Mouse (Mus musculus) v-Abl transformed pro-B cells (cell line): ENCODE results near the gene Camkk1.

Experiments used
- in situ Hi-C, 2 experiments: fragments of 400-800 bp; cut with MboI; formaldehyde crosslinking; loops; one replicate each; pipeline ENCODE4 v1.15.1; 2025; ENCODE audit not compliant: unreplicated experiment in 2 of 2

Camkk1 gene

DNA sequence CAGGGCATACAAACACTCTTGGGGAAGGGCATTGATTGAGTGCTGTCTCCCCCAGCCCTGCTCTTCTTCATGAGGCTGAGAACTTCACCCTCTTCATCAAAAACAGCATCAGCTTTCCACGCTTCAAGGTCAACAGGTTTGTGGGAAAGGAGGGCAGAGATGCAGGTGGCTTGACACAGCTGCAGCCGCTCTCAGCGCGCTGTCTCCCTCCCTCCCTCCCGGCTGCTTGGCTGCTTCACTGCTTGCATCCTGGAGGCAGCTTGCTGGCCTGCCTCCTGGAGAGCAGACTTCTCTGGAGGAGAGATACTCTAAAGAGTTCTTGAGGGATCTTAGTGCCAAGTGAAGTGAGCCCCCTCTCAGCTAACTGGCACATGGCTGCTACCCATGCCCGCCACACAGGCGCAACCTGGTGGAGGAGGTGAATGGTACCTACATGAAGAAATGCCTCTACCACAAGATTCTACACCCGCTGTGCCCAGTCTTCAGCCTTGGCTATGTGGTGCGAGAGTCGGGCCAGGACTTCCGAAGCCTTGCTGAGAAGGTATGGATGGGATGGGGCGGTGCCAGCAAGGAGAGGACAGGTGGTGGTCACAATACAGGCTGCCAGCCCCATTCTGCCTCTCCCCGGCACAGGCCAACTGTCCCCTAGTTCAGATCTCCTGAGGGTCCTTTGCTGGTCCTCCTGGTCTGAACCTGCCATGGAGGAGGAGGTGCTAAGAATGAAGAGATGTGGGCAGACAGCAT, 9.1 kb upstream of the Camkk1 start:
- in situ Hi-C loops, result loop anchor here (5.0 to 25.0 kb wide), 6 partner anchors 33 to 1363 kb away; partner anchors contain the start of gene Ncbp3 (in 1 of the 2)

DNA sequence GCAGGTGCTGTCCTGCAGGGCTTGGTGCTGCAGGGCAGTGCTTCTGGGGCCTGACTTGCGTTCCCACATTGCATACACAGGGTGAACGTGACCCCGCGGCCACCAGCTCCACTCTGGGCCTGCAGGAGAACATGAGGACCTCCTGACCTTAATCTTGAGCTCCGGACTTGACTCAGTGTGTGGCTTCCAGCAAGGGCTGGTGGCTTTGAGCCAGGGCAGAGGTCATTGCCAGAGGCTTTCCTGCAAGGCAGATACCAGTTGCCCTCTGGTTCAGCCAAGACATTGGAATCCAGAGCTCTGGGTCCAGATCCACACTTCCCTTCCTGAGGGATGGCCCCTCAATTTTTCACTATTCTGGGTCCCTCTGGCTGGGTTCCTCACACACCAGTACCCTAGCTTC, 4.8 kb upstream of the Camkk1 start:
- in situ Hi-C loops, result loop anchor here (5.0 to 25.0 kb wide), 4 partner anchors 33 to 1358 kb away; partner anchors contain the start of gene Ncbp3 (in 1 of the 2)

DNA sequence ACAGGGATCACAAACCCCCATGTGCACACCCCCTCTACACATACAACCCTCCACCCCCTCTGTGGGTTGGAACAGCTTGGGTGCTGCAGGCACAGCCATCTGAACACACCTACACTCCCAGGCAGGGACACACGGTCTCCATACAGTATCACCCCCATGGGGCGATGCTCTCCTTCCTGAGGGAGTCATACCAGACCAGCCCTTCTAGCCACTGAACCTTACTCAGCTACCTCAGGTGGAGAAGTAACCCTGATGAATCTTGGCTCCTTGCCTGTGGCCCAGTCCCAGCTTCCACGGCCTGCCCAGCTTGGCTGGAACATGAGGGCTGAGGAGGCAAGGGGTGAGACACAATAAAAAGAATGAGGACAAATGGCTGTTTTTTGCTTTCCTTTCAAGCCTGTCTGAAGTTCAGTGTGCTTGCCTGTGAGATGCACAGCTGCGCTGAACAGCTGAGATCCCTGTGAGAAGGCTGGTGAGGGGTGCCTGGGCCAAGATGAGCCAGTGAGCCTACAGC, 3.9 kb upstream of the Camkk1 start:
- in situ Hi-C loops, result loop anchor here (5.0 to 25.0 kb wide), 4 partner anchors 32 to 1357 kb away; partner anchors contain the start of gene Ncbp3 (in 1 of the 2)

DNA sequence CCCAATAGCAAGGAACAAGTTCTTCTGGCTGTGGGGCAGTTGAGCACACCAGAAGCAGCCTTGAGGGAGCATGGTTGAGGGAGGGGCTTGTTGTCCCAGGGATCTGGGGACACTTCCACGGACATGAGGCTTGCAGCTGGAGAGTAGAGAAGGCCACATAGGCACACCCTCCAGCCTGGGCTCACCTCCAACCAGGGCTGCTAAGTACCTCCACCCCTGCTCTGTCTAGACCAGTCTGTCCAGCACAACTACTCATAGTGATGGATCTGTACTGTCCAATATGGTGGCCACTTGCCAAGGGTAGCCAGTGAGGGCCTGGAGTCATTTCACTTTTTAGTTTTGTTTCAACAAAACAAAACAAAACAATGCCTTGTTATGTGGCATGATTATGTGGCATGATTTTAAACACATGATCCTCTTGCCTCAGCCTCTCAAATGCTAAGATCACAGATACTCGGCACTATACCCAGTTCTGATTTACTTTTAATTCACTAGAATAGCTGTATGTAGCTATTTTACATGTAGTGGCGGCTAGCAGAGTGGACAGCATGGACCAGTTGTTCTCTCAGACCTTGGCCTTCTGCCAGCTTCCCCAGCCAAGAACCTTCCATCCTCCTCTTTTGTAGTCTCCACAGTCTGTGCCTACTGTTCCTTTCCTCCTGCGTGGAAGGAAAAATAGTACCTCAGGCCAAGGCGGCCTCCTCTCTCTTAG, 3.3 kb upstream of the Camkk1 start:
- in situ Hi-C loops, result loop anchor here in 1 of 2 experiments (25.0 kb wide), 1 partner anchor 678 kb away; no protein-coding TSS in a partner anchor

DNA sequence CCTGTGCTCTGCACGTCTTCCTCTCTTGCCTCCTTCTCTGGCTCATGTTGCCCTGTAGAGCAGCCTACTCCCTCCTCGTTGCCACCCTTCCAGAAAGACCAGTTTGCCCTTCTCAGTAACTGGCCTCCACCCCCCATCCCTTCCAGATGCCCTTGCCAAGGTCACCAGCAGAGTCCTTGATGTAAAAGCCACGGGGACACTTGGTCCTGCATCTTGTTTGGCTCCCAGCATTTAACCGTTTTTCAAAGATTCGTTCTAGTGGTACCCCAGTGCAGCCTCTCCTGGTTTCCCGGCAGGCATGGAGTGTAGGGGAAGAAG, 2.7 kb upstream of the Camkk1 start:
- in situ Hi-C loops, result loop anchor here in 1 of 2 experiments (25.0 kb wide), 1 partner anchor 679 kb away; no protein-coding TSS in a partner anchor

DNA sequence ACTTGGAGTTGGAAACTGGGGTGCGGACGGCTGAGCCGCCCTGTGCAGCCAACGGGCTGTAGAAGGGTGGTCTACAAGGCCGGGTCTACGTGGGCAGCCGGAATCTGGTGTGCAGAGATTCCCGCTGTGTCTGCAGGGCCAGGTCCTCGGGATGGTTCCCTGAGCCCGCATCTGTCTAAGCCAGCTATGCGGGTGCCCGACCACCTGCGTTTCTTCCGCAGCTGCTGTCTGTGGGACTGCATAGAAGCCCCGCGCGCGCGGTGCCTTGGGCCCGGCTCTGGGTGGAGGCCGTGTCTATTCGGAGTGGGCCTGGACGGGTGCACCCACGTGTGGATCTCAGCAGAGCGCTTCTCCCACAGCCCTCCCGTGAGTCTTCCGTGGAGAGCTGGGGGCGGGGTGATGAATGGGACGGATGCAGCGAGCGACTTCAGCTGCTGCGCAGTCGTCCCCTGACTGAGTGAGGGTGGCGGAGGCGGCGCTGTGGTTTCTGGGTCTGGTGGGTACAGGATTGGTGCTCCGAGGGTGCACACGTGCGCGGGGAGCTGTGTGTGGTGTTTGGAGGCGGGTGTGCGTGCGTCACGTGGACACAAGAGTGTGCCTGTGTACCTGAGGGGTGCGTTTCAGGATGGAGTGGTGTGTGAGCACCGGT, 463 bp downstream of the Camkk1 start:
- in situ Hi-C loops, result loop anchor here in 1 of 2 experiments (25.0 kb wide), 1 partner anchor 682 kb away; no protein-coding TSS in a partner anchor

DNA sequence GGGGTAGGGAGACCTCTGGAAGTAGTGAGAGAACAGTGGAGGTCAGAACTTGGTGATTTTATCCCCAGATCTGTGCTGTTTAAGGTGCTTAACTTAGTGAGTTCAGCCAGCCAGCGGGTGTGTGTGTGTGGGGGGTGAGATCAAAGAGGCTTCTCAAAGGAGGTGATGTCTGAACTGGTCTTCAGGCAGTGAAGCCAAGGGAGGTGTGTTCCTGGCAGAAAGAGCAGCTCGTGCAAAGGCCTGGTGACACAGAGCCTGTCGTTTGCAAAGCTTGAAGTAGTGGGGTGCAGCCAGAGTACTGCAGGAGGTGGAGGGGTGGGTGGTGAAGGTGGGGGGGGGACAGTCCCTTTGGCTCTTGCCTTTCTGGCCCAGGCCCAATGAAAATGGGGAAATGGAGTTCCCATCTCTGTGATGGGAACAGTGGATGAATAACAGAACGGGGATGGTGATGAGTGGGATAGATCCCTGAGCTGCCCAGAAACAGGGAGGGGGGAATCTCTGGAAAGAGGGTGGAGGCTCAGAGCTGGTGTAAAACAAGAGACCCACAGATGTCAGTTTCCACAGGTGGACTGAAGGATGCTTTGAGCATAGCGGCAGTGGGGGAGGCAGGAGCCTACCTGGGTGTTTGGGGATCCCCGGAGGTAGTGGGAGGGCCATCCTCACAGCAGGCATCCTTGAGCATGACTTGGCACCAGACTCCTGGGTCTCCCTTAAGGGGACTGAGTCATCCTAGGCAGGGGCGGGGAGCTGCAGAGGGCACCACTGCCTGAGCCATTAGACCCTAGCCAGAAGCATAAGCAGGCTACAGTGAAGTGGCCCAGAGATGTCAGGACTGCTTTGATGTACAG, 2.4 kb downstream of the Camkk1 start:
- in situ Hi-C loops, result loop anchor here in 1 of 2 experiments (25.0 kb wide), 1 partner anchor 684 kb away; no protein-coding TSS in a partner anchor

DNA sequence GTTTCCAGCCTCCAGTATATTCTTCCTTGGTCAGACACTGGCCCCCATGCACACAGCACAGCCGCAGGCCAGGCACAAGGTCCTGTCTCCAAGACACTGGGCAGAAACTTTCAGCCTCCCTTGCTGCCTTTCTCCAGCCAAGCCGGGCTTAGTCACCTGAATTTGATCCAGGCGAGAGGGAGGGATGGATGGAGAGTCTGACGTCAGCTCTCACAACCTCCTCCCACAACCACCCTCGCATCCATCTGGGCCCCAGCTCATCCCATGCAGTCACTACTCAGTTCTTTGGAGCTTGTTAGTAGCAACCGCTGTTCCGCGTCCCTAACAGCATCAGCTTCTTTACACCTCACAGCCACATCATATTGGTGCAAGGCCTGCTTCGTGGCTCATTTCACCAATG, 4.3 kb downstream of the Camkk1 start:
- in situ Hi-C loops, result loop anchor here in 1 of 2 experiments (25.0 kb wide), 1 partner anchor 686 kb away; no protein-coding TSS in a partner anchor

DNA sequence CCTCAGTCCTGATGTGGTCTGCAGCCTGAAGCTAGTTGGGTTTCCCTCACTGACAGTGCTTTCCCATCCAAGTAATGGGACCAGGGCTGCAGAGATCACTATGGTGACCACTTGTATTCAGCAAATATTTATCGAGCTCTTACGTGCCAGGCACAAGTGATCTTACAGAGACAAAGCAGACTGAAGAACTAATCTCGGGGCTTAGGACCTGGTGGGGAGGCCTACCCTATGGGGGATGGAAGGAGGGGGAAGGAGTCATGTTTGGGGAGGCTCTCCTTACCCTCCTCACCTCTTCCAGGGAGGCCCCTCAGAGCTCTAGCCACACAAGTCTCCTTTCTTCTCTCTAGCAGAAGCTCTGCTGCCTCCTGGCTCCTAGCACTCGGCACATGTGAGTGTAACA, 5.0 kb downstream of the Camkk1 start:
- in situ Hi-C loops, result loop anchor here in 1 of 2 experiments (25.0 kb wide), 1 partner anchor 687 kb away; no protein-coding TSS in a partner anchor

DNA sequence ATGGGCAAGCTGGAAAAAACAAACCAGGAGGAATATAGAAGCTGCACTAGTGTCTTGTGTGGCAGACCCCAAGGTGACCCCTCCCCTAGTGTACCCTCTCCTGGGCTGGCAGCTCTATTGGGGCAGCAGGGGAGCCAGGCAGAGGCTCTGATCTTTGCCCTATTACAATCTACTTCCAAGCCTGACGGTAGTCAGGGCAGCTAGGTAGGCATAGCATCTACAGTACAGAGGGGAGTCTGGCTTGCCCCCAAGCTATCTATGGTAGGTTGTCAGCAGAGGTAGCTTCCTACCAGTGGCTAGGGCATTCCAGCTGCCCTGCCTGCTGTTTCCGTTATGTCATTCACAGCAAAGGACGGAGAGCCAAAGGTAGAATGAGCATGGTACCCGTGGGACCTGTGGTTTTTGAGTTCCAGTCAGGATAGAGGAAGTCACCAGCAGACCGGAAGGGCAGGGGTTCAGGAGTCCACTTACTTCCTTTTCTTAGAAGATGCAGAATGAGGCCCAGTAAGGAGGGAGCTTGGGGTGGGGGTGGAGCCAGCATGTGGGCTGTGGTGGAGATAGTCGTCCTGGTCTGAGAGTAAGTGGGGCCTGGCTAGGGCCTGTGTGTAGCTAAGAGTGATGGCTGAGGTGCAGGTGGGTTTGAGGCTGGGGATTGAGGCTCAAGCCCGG, 5.6 kb downstream of the Camkk1 start:
- in situ Hi-C loops, result loop anchor here in 1 of 2 experiments (25.0 kb wide), 1 partner anchor 687 kb away; no protein-coding TSS in a partner anchor

DNA sequence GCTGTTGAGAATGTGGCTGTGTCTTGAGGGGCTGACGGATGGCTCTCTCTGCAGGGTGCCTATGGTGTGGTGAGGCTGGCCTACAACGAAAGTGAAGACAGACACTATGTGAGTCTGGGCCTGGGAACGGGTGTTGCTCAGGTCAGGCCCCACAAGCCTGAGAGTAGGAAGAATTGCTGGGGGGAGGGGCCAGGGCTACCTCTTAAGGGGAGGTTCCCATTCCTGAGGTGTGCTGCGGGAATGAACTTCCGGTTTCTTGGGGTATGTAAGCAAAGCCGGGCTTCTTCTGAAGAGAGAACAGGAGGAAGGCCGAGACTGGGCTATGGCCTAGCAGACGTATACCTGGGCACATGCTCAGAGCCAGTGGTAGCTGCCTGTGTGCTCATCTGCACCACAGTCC, 8.2 kb downstream of the Camkk1 start:
- in situ Hi-C loops, result loop anchor here (25.0 kb wide), 2 partner anchors 590 to 815 kb away; partner anchors contain the start of genes 4933427D14Rik (in 1 of the 2), Ggt6 (in 1 of the 2), Gm43951 (in 1 of the 2) and Med31 (in 1 of the 2)

DNA sequence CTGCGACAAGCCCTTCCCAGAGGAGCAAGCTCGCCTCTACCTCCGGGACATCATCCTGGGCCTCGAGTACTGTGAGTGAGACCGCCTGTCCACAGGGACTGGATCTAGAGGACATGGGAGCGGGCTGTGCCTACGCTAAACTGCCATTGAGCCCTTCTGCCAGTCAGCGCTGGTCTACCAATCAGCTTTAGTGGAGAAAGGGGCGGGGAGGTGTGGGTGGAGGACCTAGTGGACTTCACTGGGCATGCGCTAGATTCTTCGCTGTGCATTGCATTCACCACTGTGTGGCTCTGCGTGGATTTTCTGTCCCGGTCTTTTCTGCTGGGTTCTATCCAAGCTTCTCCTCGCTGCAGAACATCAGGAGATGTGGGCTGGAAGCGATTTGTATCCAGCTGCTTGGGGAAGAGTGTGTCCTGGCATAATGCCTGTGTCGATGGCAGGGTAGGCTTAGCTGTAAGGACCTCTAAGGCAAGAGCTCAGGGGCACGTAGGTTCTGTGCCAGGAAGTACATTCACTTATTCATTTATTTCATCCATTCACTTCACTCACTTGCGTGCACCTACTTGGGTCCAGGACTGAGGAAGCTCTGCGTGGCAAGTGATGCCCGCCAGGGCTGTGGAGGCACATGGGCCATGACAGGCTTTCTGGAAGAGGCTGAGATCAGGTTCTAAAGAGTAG, 12.2 kb downstream of the Camkk1 start:
- in situ Hi-C loops, result loop anchor here (25.0 kb wide), 2 partner anchors 594 to 819 kb away; partner anchors contain the start of genes 4933427D14Rik (in 1 of the 2), Ggt6 (in 1 of the 2), Gm43951 (in 1 of the 2) and Med31 (in 1 of the 2)

DNA sequence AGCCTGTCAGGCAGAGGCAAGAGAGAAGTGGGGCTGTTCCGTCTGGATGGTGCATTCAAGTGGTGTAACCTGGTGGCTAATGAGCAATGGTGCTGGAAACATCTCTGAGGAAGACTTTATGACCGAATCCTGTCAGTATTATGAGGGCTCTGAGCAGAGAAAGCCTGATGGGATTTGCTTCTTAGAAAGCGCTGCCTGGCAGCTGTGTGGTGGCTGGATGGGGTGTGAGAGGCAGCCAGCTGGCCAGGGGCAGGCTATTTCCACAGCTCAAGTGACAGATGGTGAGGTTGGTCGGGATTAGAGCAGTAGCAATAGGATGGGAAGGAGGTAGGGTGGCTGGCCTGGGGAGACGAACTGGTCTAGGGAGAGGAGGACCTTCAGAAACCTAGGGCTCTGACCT, 12.7 kb downstream of the Camkk1 start:
- in situ Hi-C loops, result loop anchor here (25.0 kb wide), 2 partner anchors 594 to 819 kb away; partner anchors contain the start of genes 4933427D14Rik (in 1 of the 2), Ggt6 (in 1 of the 2), Gm43951 (in 1 of the 2) and Med31 (in 1 of the 2)

DNA sequence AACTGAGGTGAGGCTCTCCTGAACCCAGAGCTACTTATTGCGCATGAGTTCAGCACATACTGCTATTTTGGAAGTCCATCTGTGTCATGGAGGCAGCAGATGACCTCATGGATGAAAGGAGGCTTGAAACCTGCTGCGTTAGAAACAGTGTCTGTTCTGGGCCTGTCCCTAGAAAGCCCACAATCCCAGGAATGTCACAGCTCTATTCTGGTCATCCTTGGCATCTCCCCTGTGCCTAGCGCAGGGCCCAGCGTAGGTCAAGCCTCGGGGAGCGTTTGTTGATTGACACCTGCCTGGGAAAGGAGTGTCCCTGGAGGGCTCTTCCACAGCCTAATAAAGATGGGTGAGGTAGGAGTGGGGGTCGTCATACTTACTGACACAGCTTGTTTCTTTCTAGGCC, 17.3 kb downstream of the Camkk1 start:
- in situ Hi-C loops, result loop anchor here (25.0 kb wide), 2 partner anchors 599 to 824 kb away; partner anchors contain the start of genes 4933427D14Rik (in 1 of the 2), Ggt6 (in 1 of the 2), Gm43951 (in 1 of the 2) and Med31 (in 1 of the 2)

DNA sequence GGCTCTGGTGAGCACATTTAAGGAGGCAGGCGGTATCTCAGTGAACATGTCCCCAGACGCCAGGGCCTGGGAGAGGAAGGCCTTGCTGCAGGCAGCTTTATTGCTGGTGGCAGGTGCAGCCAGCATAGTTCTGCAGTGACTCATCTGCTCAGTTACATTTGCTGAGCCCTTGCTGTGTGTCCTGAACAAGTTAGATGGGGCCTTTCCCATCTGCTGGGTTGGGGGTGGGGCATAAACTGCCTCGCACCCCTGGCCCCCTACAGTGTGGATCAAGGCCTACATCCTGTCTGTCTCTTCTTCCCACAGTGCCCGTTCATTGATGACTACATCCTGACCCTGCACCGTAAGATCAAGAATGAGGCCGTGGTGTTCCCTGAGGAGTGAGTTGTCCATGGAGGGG, 18.1 kb downstream of the Camkk1 start:
- in situ Hi-C loops, result loop anchor here (25.0 kb wide), 2 partner anchors 600 to 825 kb away; partner anchors contain the start of genes 4933427D14Rik (in 1 of the 2), Ggt6 (in 1 of the 2), Gm43951 (in 1 of the 2) and Med31 (in 1 of the 2)

DNA sequence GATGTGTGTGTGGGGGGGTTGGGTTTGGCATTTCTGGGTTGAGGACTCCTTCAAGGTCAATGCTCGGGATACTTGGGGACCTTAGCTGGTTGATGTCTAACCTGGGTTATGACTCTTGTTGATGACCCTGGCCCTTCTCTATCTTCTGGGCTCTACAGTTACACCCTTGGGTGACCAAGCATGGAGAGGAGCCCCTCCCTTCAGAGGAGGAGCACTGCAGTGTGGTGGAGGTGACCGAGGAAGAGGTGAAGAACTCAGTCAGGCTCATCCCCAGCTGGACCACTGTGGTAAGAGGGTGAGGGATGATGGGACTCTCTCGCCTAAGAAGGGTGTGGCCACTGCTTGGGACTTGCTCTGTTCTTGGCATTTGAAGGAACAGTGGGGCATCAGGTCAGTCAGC, 18.9 kb downstream of the Camkk1 start:
- in situ Hi-C loops, result loop anchor here (25.0 kb wide), 2 partner anchors 600 to 825 kb away; partner anchors contain the start of genes 4933427D14Rik (in 1 of the 2), Ggt6 (in 1 of the 2), Gm43951 (in 1 of the 2) and Med31 (in 1 of the 2)

DNA sequence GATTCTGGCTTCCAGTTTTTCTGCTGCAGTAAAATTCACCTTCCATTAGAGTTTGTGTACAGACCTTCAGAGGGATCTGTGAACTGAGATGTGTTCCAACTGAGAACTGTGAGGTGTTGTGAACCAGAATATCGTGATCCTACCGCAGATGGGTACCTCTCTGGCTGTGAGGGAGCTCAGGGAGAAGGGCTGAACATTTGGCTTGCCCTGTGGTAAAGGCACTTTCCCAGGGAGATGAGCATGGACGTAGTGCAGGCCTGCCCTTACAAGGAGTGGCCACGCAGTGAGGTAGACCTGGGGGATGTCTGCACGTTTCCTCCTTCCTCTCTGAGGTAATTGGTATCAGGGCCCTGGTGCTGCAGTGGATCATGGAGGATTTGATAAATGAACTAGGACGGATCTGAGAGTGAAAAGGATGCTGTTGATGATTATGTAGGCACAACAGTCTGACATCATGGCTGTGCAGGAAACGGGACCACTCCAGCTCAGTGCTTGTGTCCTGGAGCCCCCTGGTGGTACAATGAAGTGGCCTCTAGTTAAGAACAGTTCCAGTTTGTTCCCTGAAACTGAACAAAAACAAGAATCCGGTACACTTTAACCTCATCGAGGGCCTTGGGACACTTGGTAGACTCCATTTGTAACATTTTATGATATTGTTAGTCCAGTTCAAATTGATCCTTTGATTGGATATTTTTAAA, 20.4 kb downstream of the Camkk1 start:
- in situ Hi-C loops, result loop anchor here (25.0 kb wide), 2 partner anchors 602 to 827 kb away; partner anchors contain the start of genes 4933427D14Rik (in 1 of the 2), Ggt6 (in 1 of the 2), Gm43951 (in 1 of the 2) and Med31 (in 1 of the 2)
